Mouse (Mus musculus) adipocyte (in vitro differentiated cells): ENCODE measurements at regions not wholly inside any gene's neighbourhood (a gene's known extent, or its start where the extent isn't known, plus 50 kb on each side); places are given as distances from the start of the nearest gene placed in this dataset.

Source experiments
- DNase-seq: peaks from one replicate; pipeline ENCODE4 v3.0.0-alpha.2; 2016; ENCODE audit warnings: low spot score

DNA sequence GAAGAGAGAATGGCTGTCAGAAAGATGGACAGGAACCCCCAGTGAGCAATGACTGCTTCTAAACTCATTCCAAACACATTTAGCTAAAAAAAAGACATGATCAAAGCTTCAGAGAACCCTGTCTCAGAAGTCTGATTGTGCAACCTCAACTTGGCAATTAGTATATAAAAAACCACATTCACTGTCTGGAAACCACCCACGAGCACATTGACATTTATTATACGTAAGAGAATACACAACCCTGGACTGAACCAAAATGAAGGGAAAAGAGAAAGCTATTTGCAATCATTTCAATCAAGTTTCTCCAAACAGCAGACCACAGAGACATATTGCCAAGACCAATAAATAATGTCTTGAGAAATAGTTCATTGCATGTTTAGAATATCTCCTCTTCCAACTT is 820.7 kb upstream of the Adgrl2 start:
- no peak for DNase-seq

- no peak for DNase-seq
Observed at GRCm38 (mm10) chr3:149805345-149805744, 815.0 kb upstream of the Adgrl2 start.

GRCm38 (mm10) chr3:149796123-149796522 is 805.8 kb upstream of the Adgrl2 start:
- DNase-seq: no peak

DNA sequence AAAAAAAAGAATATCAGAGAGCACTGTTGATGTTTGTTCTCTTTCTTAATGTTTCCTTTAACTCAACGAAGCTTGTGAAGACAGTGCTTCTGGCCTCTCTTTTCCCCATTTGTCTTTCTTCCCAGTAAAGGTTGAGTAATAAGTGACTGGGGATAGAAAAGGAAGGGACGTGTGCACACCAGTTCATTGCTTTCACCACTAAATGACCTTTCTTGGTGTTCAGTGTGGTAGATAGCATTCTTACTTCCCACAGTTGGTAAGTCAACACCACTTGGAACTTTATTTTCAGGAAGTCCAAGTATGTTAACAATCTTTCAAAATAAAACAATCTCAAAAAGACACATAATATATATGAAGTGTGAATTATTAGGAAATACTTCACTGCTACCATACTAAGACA is 801.2 kb upstream of the Adgrl2 start:
- DNase-seq: no peak

DNA sequence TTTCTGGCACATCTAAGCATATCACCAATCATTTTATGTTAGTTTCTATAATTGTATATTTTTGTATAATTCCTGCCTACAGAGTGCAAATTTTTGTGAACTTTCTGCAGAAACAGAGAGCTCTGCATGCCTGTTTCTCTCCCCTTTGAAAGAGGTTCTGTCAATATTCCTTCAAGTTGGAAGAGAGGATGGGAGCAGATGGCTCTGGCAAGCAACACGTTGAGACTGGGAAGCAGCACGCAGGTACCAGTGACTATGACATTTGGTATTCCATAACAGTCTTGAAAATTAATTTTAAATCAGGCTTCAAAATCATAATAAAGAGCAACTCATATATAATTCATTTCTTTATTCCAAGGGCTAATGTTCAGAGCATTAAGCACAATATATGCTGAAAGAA is 795.7 kb upstream of the Adgrl2 start:
- DNase-seq: no peak

DNA sequence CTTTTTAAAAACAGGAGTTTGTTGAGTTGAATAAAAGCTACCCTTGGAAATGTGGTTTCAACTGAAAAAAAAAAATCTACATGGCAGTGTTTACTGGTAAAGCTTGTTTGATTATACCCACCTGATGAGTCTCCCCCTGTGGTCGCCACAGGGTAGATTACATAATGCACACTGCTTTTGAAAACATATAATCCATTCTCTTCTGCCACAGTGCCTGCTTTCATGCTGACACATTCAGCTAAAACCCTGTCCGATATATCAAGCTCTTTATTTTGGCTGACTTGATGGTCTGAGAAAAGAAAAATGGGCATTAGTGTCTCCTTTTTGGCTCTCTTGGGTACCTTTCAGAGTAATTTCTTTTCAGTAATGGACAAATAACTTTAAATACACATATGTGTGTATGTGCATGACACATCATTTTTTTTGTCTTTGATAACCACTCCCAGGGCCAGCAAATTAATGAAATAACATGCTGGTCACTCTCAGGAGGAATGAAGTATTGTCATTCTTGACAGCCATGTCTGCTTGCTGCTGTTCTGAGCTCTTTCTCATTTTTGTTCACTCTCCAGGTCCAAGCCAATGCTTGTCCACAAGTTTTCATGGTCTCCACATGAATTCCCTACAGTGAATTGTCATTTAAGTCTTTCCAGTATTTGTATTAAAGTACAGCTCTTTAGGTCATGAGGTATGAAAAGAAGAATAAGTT is 793.7 kb upstream of the Adgrl2 start:
- DNase-seq: no peak

DNA sequence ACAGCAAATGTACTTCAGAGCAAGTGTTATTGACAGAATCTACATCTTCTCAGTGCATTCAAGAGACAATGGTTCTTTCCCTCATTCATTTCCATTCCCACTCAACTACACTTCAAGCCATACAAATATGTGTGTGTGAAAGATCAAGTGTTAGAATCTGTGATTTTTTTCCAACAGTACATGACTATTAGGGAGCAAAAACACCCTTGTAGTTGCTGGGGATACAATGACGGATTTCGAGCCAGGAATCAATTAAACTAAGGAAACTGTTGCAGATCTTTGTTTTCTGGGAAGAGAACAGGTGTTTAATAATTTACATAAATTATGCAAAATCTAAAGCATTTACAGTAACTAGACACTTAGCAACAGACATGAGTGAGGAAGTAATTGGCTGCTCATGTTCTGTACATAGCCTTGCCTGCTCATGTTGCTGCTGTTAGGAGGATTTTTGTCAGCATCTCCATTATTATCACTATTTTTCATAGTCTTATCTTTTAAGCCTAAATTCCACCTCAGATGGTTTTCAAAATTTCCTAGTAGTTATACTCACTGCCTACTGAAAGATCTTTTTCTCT is 777.6 kb upstream of the Adgrl2 start:
- no peak for DNase-seq

DNA sequence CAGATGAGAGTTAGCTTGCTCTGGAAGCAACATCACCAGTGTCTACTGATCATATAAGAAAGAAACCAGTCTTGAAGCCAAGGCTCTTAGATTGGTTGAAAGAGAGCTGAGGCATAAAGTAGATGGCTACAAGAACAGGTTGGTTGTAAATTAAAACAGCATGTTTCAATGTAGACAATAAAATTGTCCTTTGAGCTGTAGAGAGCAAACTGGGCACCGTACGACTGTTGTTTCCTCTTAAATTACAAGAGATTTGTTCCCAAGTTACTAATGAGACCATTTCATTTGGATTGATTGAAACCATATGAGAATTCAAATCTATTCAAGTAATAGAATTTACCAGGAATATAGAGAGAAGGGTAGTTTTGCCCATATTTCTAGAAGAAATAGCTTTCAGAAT is 770.9 kb upstream of the Adgrl2 start:
- DNase-seq: no peak

- DNase-seq: no peak
Observed at GRCm38 (mm10) chr3:149757910-149758592, 767.7 kb upstream of the Adgrl2 start.

DNA sequence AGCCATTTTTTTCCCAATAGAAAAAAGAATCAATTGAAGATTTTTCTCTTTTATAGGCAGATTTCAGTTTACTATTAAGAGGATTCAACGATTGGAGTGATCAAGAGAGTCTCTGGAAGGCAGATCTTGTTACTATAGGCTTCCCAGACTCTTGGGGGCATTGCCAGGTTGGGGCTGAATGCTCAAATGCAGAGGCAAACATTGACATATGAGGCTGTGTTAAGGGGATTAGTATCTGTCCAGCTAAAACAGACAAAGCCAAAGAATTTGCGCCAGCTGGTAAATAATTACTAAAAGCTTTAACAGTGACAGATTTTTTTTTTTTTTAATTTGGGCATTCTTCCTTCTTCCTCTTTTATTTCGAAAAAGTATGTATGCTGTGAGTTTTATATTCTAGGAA is 745.7 kb upstream of the Adgrl2 start:
- DNase-seq: no peak

DNA sequence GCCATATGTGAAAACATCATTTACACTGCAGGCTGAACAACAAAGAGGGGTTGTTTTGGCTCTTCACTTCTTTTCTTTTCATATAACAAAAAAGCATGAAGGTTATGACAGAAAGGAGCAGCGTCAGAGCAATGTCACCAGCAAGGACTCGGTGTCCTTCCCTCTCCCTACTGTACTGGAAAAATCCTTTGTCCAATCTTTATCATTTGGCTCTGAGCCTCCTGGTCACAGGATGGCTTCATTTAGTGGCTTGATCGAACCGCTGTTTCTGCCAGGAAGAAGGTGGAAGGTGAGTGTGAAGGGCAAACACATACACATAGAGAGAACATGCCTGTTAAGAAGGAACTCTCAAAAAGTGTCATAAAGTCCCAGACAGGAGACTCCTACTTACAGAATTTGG is 735.9 kb upstream of the Adgrl2 start:
- DNase-seq: no peak

DNA sequence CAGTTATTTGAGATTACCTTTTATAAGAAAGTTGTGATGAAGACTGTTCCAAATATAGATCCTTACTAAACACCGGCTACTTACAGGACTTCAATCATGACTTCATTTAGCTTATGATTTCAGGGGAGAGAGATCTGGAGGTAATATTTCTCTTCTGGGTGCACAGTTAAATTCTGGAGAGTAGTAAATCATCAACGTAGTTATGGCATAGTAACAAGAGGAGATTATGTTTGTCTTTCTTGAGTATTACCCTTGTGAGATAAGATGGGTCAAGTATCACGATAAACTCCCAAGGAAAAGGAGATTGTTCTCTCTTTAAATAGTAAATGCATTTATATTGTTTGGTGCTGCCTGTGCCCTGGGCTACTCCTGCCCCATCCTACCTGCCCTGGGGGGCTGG is 734.5 kb upstream of the Adgrl2 start:
- no peak for DNase-seq

DNA sequence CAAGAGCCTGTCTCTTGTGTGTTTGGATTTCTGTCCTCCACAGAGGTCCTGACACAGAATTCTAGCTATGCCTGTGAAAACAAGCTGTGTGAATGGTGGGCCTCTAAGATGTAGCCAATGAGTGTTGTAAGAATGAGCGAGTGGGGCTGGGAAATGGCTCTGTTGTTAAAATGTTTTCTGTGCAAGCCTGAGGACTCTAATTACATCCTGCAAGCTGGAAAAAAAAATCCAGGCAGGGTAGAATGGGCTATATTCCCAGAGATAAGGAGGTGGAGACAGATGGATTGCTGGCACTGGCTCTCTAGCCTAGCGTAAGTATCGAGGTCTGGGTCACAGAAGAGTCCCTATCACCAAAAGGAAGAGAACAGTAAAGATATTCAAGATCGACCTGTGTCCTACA is 731.5 kb upstream of the Adgrl2 start:
- DNase-seq: no peak

DNA sequence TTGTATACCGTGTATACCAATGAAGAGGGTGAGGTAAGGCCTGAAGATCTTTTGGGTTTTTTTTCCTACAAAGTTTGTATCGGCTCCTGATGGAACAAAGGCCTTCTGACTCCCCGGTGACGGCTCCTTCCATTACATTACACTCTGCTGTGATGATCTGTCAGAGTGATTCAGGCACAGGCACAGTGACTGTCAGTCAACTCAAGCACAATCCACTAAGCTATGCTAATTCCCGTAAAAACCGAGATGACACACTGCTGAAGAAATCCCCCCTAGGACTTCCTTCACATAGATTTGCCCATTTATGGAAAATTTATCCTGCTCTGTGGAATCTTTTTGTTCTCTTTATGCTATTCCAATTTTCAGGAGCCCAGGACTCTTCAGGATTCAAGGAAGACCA is 730.0 kb upstream of the Adgrl2 start:
- no peak for DNase-seq

- no peak for DNase-seq
Observed at GRCm38 (mm10) chr3:149705724-149706123, 715.4 kb upstream of the Adgrl2 start.

DNA sequence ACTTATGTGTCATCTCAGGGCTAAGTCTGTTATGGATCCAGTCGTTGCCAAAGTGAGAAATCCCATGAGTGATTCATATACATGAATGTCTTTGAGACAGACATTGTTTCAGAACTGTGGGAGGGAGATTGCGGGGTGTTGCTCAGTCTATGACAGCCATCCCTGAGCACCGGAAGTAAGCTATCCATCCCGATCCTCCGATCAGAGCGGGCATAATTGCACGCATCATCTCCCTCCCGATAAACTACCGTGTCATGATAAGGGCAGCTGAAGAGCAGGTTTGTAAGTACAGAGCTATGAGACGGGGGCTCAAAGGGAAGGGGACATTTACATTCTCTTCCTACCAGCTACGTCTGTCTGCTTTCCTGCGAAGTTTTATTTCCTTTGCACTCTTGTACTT is 715.0 kb upstream of the Adgrl2 start:
- DNase-seq: no peak

- no peak for DNase-seq
Observed at GRCm38 (mm10) chr3:149704478-149704877, 714.1 kb upstream of the Adgrl2 start.

DNA sequence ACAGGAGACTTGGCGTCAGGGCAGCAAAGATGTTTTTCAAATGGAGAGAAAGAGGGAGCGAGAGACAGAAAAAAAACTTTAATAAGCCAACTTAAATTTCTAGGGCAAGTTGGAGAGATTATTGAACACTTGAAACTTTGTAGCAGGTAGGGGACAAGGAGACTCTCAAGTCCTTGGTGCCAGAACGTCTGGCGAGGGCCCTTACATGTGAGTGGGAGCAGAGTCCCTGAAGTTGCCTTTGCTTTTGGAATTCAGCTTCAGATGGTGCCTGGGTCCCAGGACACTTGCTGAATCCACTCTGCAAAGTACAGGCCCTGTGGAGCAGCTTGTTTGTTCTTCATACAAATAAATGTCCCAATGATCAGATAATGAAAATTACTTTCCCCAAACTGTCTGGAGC is 693.2 kb upstream of the Adgrl2 start:
- DNase-seq: no peak

GRCm38 (mm10) chr3:149682246-149682645 is 691.9 kb upstream of the Adgrl2 start:
- DNase-seq: no peak

DNA sequence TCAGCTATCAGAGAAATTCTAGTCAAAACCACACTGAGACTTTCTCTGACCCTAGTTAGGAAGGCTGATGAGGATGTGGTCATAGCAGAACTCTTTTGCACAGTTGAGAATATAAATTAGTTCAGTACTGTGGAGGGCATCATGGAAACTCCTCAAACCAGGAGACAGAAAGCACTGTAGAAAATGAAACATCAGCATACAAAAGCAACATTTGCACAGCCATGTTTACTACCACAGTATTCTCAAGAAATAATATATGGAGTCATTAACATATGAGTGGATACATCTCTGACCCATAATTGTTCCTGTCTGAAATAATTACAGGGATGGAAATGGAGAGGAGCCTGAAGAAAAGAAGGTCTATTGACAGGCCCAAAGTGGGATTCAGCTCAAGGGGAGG is 683.6 kb upstream of the Adgrl2 start:
- no peak for DNase-seq

GRCm38 (mm10) chr3:149664624-149665023 is 674.3 kb upstream of the Adgrl2 start:
- no peak for DNase-seq

- DNase-seq: no peak
Observed at GRCm38 (mm10) chr3:149638324-149638723, 648.0 kb upstream of the Adgrl2 start.

- DNase-seq: peak; percentile 6
Observed at GRCm38 (mm10) chr3:149626186-149626585, 635.8 kb upstream of the Adgrl2 start.

GRCm38 (mm10) chr3:149625497-149625896 is 635.1 kb upstream of the Adgrl2 start:
- DNase-seq: peak; percentile 12
